Mouse (Mus musculus) MEL (cell line): ENCODE results near the gene Zmiz1. TPM values are rescaled to one million over a fixed set of nuclear protein-coding genes. Genes with fewer than 3 reads are reported as not detected.

Experiments used
- DNase-seq: peaks from one replicate; pipeline ENCODE4 v3.0.0; 2011; ENCODE audit warnings: low read depth, low spot score
- H3K27ac ChIP-seq: 2 replicates; pipeline ENCODE4 v1.5.1; 2012; ENCODE audit warnings: low read depth, mild to moderate bottlenecking, control low read depth, low read length, moderate library complexity; ENCODE audit not compliant: control insufficient read depth
- H3K27me3 ChIP-seq, 2 experiments: fragments of 150-350 bp in 1 of 2; sonication (generic) in 1 of 2; 2 replicates each; pipeline ENCODE4 v1.6.1; 2012; ENCODE audit warnings: low read length in 2 of 2, mild to moderate bottlenecking in 2 of 2, improper control_type of control experiment in 1 of 2, moderate library complexity in 1 of 2; ENCODE audit not compliant: insufficient read depth in 2 of 2, control insufficient read depth in 1 of 2
- H3K36me3 ChIP-seq, 2 experiments: 2 replicates each; pipeline ENCODE4 v1.6.1; 2012 to 2014; ENCODE audit warnings: low read length in 2 of 2, improper control_type of control experiment in 1 of 2, inconsistent platforms in 1 of 2, mild to moderate bottlenecking in 1 of 2; ENCODE audit not compliant: insufficient read depth in 2 of 2, control insufficient read depth in 1 of 2
- H3K4me1 ChIP-seq, 2 experiments: fragments of 150-350 bp in 1 of 2; sonication (generic) in 1 of 2; 2 replicates each; pipeline ENCODE4 v1.6.1; 2012; ENCODE audit warnings: low read length in 2 of 2, improper control_type of control experiment in 1 of 2, mild to moderate bottlenecking in 1 of 2; ENCODE audit not compliant: insufficient read depth in 2 of 2, control insufficient read depth in 1 of 2
- H3K4me3 ChIP-seq, 2 experiments: fragments of 150-350 bp in 1 of 2; sonication (generic) in 1 of 2; 2 replicates each; pipeline ENCODE4 v1.5.1; 2012; ENCODE audit warnings: low read depth in 2 of 2, low read length in 2 of 2, mild to moderate bottlenecking in 2 of 2, moderate library complexity in 2 of 2, control low read depth in 1 of 2, improper control_type of control experiment in 1 of 2; ENCODE audit not compliant: control insufficient read depth in 1 of 2, insufficient read depth in 1 of 2
- H3K79me2 ChIP-seq: 2 replicates; pipeline ENCODE4 v1.6.1; 2012; ENCODE audit warnings: mild to moderate bottlenecking, low read length, moderate library complexity; ENCODE audit not compliant: control insufficient read depth, poor library complexity, insufficient read depth
- H3K9ac ChIP-seq: 2 replicates; pipeline ENCODE4 v1.6.1; 2012; ENCODE audit warnings: low read depth, mild to moderate bottlenecking, control low read depth, low read length, moderate library complexity; ENCODE audit not compliant: control insufficient read depth, poor library complexity, severe bottlenecking
- H3K9me3 ChIP-seq: fragments of 150-350 bp; sonication (generic); replicated peaks from 2 replicates; pipeline ENCODE4 v1.6.1; 2012; ENCODE audit warnings: mild to moderate bottlenecking, low read length, improper control_type of control experiment, moderate library complexity; ENCODE audit not compliant: insufficient read depth
- BHLHE40 ChIP-seq: IDR thresholded peaks from 2 replicates; pipeline ENCODE4 v1.6.1; 2012; ENCODE audit warnings: low read depth, mild to moderate bottlenecking, inconsistent platforms, low read length, improper control_type of control experiment, borderline replicate concordance
- CHD2 ChIP-seq: IDR thresholded peaks from 2 replicates; pipeline ENCODE4 v1.6.1; 2011; ENCODE audit warnings: low read length, improper control_type of control experiment
- E2F4 ChIP-seq: IDR thresholded peaks from 2 replicates; pipeline ENCODE4 v1.6.1; 2011; ENCODE audit warnings: low read depth, low read length, improper control_type of control experiment, borderline replicate concordance
- ELF1 ChIP-seq: IDR thresholded peaks from 2 replicates; pipeline ENCODE4 v1.6.1; 2014; ENCODE audit warnings: low read depth, mild to moderate bottlenecking, inconsistent platforms, low read length, improper control_type of control experiment, moderate library complexity
- ETS1 ChIP-seq: IDR thresholded peaks from 2 replicates; pipeline ENCODE4 v1.6.1; 2012; ENCODE audit warnings: low read depth, mild to moderate bottlenecking, inconsistent platforms, low read length, improper control_type of control experiment, moderate library complexity
- GABPA ChIP-seq: IDR thresholded peaks from 2 replicates; pipeline ENCODE4 v1.6.1; 2012; ENCODE audit warnings: low read depth, mild to moderate bottlenecking, inconsistent platforms, low read length, improper control_type of control experiment, moderate library complexity
- GATA1 ChIP-seq: IDR thresholded peaks from 2 replicates; pipeline ENCODE4 v1.6.1; 2011; ENCODE audit warnings: low read depth, low read length, improper control_type of control experiment
- HCFC1 ChIP-seq: IDR thresholded peaks from 2 replicates; pipeline ENCODE4 v1.6.1; 2012; ENCODE audit warnings: low read depth, mild to moderate bottlenecking, inconsistent platforms, low read length, improper control_type of control experiment, moderate library complexity
- JUND ChIP-seq: IDR thresholded peaks from 2 replicates; pipeline ENCODE4 v1.6.1; 2011; ENCODE audit warnings: low read depth, mild to moderate bottlenecking, improper control_type of control experiment, low read length
- MAFK ChIP-seq: IDR thresholded peaks from 2 replicates; pipeline ENCODE4 v1.6.1; 2011; ENCODE audit warnings: low read depth, mild to moderate bottlenecking, low read length, improper control_type of control experiment, borderline replicate concordance
- MAX ChIP-seq: IDR thresholded peaks from 2 replicates; pipeline ENCODE4 v1.6.1; 2011; ENCODE audit warnings: low read length, improper control_type of control experiment
- MAZ ChIP-seq: IDR thresholded peaks from 2 replicates; pipeline ENCODE4 v1.6.1; 2012; ENCODE audit warnings: low read depth, mild to moderate bottlenecking, inconsistent platforms, low read length, improper control_type of control experiment
- MEF2A ChIP-seq: IDR thresholded peaks from 2 replicates; pipeline ENCODE4 v1.6.1; 2014; ENCODE audit warnings: low read depth, mild to moderate bottlenecking, inconsistent platforms, low read length, improper control_type of control experiment; ENCODE audit not compliant: poor library complexity, insufficient replicate concordance, severe bottlenecking; ENCODE audit errors: extremely low read depth
- MYB ChIP-seq: IDR thresholded peaks from 2 replicates; pipeline ENCODE4 v1.6.1; 2011; ENCODE audit warnings: mild to moderate bottlenecking, low read depth, low read length, improper control_type of control experiment
- NELFE ChIP-seq: IDR thresholded peaks from 2 replicates; pipeline ENCODE4 v1.6.1; 2011; ENCODE audit warnings: low read depth, low read length, improper control_type of control experiment
- POLR2AphosphoS2 ChIP-seq: IDR thresholded peaks from 2 replicates; pipeline ENCODE4 v1.6.1; 2011; ENCODE audit warnings: low read length, improper control_type of control experiment
- POLR2AphosphoS5 ChIP-seq: IDR thresholded peaks from 2 replicates; pipeline ENCODE4 v1.6.1; 2012; ENCODE audit warnings: low read depth, borderline replicate concordance, mild to moderate bottlenecking, inconsistent platforms, low read length, moderate library complexity, mixed read lengths
- RAD21 ChIP-seq: IDR thresholded peaks from 2 replicates; pipeline ENCODE4 v1.6.1; 2011; ENCODE audit warnings: mild to moderate bottlenecking, low read depth, low read length, improper control_type of control experiment
- RCOR1 ChIP-seq: IDR thresholded peaks from 2 replicates; pipeline ENCODE4 v1.6.1; 2012; ENCODE audit warnings: low read depth, mild to moderate bottlenecking, inconsistent platforms, low read length, improper control_type of control experiment
- SIN3A ChIP-seq: IDR thresholded peaks from 2 replicates; pipeline ENCODE4 v1.6.1; 2012; ENCODE audit warnings: low read length, improper control_type of control experiment, inconsistent platforms
- SMC3 ChIP-seq: IDR thresholded peaks from 2 replicates; pipeline ENCODE4 v1.6.1; 2011; ENCODE audit warnings: low read depth, low read length, improper control_type of control experiment
- TBP ChIP-seq: IDR thresholded peaks from 2 replicates; pipeline ENCODE4 v1.8.0; 2011; ENCODE audit warnings: low read depth, low read length, improper control_type of control experiment
- TCF12 ChIP-seq: IDR thresholded peaks from 2 replicates; pipeline ENCODE4 v1.6.1; 2014; ENCODE audit warnings: low read depth, mild to moderate bottlenecking, inconsistent platforms, low read length, improper control_type of control experiment, moderate library complexity
- UBTF ChIP-seq: IDR thresholded peaks from 2 replicates; pipeline ENCODE4 v1.6.1; 2012; ENCODE audit warnings: low read depth, mild to moderate bottlenecking, inconsistent platforms, low read length, improper control_type of control experiment, moderate library complexity, borderline replicate concordance; ENCODE audit not compliant: insufficient read depth
- USF1 ChIP-seq: IDR thresholded peaks from 2 replicates; pipeline ENCODE4 v1.6.1; 2014; ENCODE audit warnings: low read depth, mild to moderate bottlenecking, inconsistent platforms, low read length, improper control_type of control experiment, moderate library complexity
- USF2 ChIP-seq, 2 experiments: IDR thresholded peaks; 2 replicates each; pipeline ENCODE4 v1.6.1; 2011 to 2012; ENCODE audit warnings: improper control_type of control experiment in 2 of 2, low read length in 2 of 2, borderline replicate concordance in 1 of 2, inconsistent platforms in 1 of 2, low read depth in 1 of 2, mild to moderate bottlenecking in 1 of 2; ENCODE audit not compliant: insufficient read depth in 1 of 2
- ZKSCAN1 ChIP-seq: IDR thresholded peaks from 2 replicates; pipeline ENCODE4 v1.6.1; 2012; ENCODE audit warnings: low read depth, mild to moderate bottlenecking, inconsistent platforms, low read length, improper control_type of control experiment, moderate library complexity
- ZMIZ1 ChIP-seq: IDR thresholded peaks from 2 replicates; pipeline ENCODE4 v1.6.1; 2012; ENCODE audit warnings: low read depth, mild to moderate bottlenecking, inconsistent platforms, low read length, improper control_type of control experiment, moderate library complexity
- ZNF384 ChIP-seq: IDR thresholded peaks from 2 replicates; pipeline ENCODE4 v1.6.1; 2012; ENCODE audit warnings: low read depth, mild to moderate bottlenecking, inconsistent platforms, low read length, improper control_type of control experiment
- polyA plus RNA-seq, 2 experiments: library from polyadenylated mRNA; stranded (reverse) in 1 of 2; unstranded in 1 of 2; fragments of >175 nt in 1 of 2; fragments of >200 nt in 1 of 2; gene quantifications; 2 replicates each; pipeline versions ENCODE4 v1.2.1 to v1.2.4; 2012; ENCODE audit warnings: low replicate concordance in 2 of 2, low read depth in 1 of 2; ENCODE audit not compliant: insufficient read length in 2 of 2, insufficient read depth in 1 of 2, missing spikeins in 1 of 2
- total RNA-seq: library from RNA; depleted of rRNA; stranded (reverse); fragments of 300-350 nt; gene quantifications from 2 replicates; pipeline ENCODE4 v1.2.3, GENCODE M21; 2012

Zmiz1 gene
- total and polyA plus RNA-seq, 3 experiments, result 2.7 to 19.9 TPM; not detected in 1

DNA sequence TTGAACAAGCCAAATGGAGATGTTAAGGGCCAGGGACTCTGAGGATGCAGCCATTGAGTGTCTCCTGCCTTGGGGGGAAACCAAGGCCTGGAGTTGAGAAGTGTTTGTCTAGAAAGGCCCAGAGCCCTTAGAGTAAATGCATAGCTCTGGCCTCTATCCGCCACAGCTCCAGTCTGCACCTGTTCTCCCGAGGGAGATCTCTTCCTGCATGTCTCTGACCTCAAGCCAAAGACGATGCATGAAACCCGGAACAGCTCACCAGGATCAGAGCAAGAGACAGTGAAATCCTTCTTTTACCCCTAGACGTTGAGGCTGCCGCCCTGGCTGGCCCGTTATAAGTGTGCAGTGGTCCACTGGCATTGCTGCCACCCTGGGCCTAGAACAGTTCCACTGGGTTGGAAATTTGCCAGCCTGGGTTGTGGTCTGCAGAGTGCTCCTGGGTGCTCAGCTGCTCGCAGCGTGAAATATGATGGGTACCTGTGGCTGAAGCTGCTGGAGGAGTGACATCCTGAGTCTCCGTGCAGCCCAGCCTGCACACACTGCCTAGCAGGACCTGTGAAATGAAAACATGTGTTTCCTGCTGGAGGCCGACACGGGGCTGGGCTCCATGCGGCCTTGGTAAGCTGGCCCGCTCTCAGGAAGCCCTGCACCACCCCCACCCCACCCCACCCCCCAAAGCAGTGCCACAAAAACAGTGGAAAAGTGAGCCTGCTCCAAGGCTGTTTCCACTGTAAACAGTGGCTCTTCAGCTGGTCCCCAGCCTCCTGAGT, 88.1 kb downstream of the Zmiz1 start:
- Histone ChIP-seq H3K27ac (no peak overlapping the region), H3K79me2 (no peaks in the 10 kb centered on the region), H3K27me3 (no peaks in the 10 kb centered on the region), H3K4me3 (no peak overlapping the region), H3K4me1 (no peaks in the 10 kb centered on the region), H3K36me3 (no peaks in the 10 kb centered on the region), H3K9ac (no peak overlapping the region), H3K9me3 (no peaks in the 10 kb centered on the region)
- DNase-seq, result no peak
- TF ChIP-seq BHLHE40 (no peak), MAZ (no peak), ELF1 (no peak), ZKSCAN1 (no peak), ETS1 (no peak), TBP (no peak), RCOR1 (no peak), RAD21 (no peak), USF1 (no peak), GATA1 (no peak), SIN3A (no peak), POLR2AphosphoS5 (no peak), TCF12 (no peak), E2F4 (no peak), POLR2AphosphoS2 (no peak), MAX (no peak), NELFE (no peak), USF2 (IDR thresholded peaks at IDR 0.05; ENCODE audit: borderline replicate concordance in 1 of 2, insufficient read depth in 1 of 2, low read depth in 1 of 2, low read length in 2 of 2) (no peak)

- Histone ChIP-seq H3K36me3 (no peaks in the 10 kb centered on the region), H3K27me3 (no peaks in the 10 kb centered on the region), H3K79me2 (no peaks in the 10 kb centered on the region), H3K4me3 (no peak overlapping the region), H3K9me3 (no peaks in the 10 kb centered on the region), H3K4me1 (no peaks in the 10 kb centered on the region), H3K9ac (no peak overlapping the region), H3K27ac (no peak overlapping the region)
- TF ChIP-seq NELFE, result no peak
- no peak for TF ChIP-seq CHD2
- TF ChIP-seq RCOR1, result no peak
- TF ChIP-seq UBTF, result no peak
- TF ChIP-seq HCFC1, result no peak
- TF ChIP-seq TCF12, result no peak
- TF ChIP-seq MAFK, result no peak
- TF ChIP-seq GABPA, result no peak
- TF ChIP-seq MYB, result no peak
- no peak for TF ChIP-seq ZMIZ1
- TF ChIP-seq TBP, result no peak
- TF ChIP-seq POLR2AphosphoS5, result no peak
- no peak for TF ChIP-seq SIN3A
- TF ChIP-seq ELF1, result no peak
- TF ChIP-seq ZNF384, result no peak
- TF ChIP-seq POLR2AphosphoS2, result no peak
- no peak for TF ChIP-seq JUND
- no peak for TF ChIP-seq MEF2A
- TF ChIP-seq SMC3, result no peak
- DNase-seq, result no peak
Measured at GRCm38 (mm10) chr14:25547882-25548281, 88.9 kb downstream of the Zmiz1 start.
